Mouse (Mus musculus) lung, embryonic 14.5 days (tissue): ENCODE results near the gene Zfp467. TPM values are rescaled to one million over a fixed set of nuclear protein-coding genes. Genes with fewer than 3 reads are reported as not detected.

ENCODE experiments used
- ATAC-seq: fragments of 200-750 bp; cut with Nextera tagmentation; 2 replicates; pipeline ENCODE4 v1.8.0; 2017; ENCODE audit warnings: mild to moderate bottlenecking, moderate TSS enrichment, moderate library complexity; ENCODE audit not compliant: insufficient read depth
- DNase-seq: peaks from one replicate; pipeline ENCODE4 v3.0.0-alpha.2; 2015
- H3K27ac ChIP-seq: fragments of 300-500 bp; sonication (generic); 2 replicates; pipeline ENCODE4 v1.5.1; 2014; ENCODE audit warnings: low read depth, mild to moderate bottlenecking, moderate library complexity
- H3K27me3 ChIP-seq: fragments of 300-500 bp; sonication (generic); 2 replicates; pipeline ENCODE4 v1.6.1; 2014; ENCODE audit warnings: low read length, control low read depth; ENCODE audit not compliant: insufficient read depth
- H3K36me3 ChIP-seq: fragments of 300-500 bp; sonication (generic); 2 replicates; pipeline ENCODE4 v1.6.1; 2014; ENCODE audit warnings: control low read depth; ENCODE audit not compliant: insufficient read depth
- H3K4me1 ChIP-seq: fragments of 300-500 bp; sonication (generic); 2 replicates; pipeline ENCODE4 v1.6.1; 2014; ENCODE audit warnings: antibody characterized with exemption, control low read depth; ENCODE audit not compliant: insufficient read depth
- H3K4me2 ChIP-seq: fragments of 300-500 bp; sonication (generic); 2 replicates; pipeline ENCODE4 v1.6.1; 2014; ENCODE audit warnings: mild to moderate bottlenecking
- H3K4me3 ChIP-seq: fragments of 300-500 bp; sonication (generic); 2 replicates; pipeline ENCODE4 v1.5.1; 2014; ENCODE audit warnings: low read depth, low read length
- H3K9ac ChIP-seq: fragments of 300-500 bp; sonication (generic); 2 replicates; pipeline ENCODE4 v1.6.1; 2014
- H3K9me3 ChIP-seq: fragments of 300-500 bp; sonication (generic); 2 replicates; pipeline ENCODE4 v1.6.1; 2016; ENCODE audit warnings: low read depth, low read length, control low read depth
- CTCF ChIP-seq: IDR thresholded peaks from 2 replicates; pipeline ENCODE4 v1.5.1; 2016; ENCODE audit warnings: antibody characterized with exemption, low read depth
- WGBS: fragments of 180-500 bp; shearing (Covaris S2); extraction: QIAGEN DNeasy Blood & Tissue Kit; methylation state at CpG from one replicate; pipeline ENCODE4 v1.1.7; 2014; 5-methylcytosine and 5-hydroxymethylcytosine counted together
- polyA plus RNA-seq: library from polyadenylated mRNA; unstranded; fragments of >200 nt; fragmentation: Nextera tagmentation; extraction: Ambion mirVana; gene quantifications from 2 replicates; pipeline ENCODE4 v1.2.1, GENCODE M21; 2014

Zfp467 gene
- polyA plus RNA-seq, result 20.7 TPM in 2 replicates

- Histone ChIP-seq H3K9me3 (no peaks in the 10 kb centered on the region), H3K36me3 (peaks cover 21% of the 10 kb centered on the region), H3K4me1 (peaks cover 15% of the 10 kb centered on the region; the same call in 1 of the 2 replicates), H3K4me3 (peak within 1 kb of the TSS; percentile 84), H3K4me2 (peak within 1 kb of the TSS; percentile 86), H3K9ac (peak within 1 kb of the TSS; percentile 87), H3K27me3 (no peaks in the 10 kb centered on the region), H3K27ac (peak within 1 kb of the TSS; percentile 96)
- peak; percentile 65 for DNase-seq
- TF ChIP-seq CTCF, result no peak
- WGBS, result under 1% methylated on average over 65 of the region's 65 CpGs
- peak; percentile 32; the same call in 1 of the 2 replicates for ATAC-seq
Observed at GRCm38 (mm10) chr6:48445181-48446101, at the start of gene Zfp467. Gene Zfp467 (minus strand): TSS chr6:48445825.

GRCm38 (mm10) chr6:48493136-48493730, 47.6 kb upstream of the Zfp467 start:
- Histone ChIP-seq H3K4me2 (no peak overlapping the region), H3K36me3 (no peaks in the 10 kb centered on the region), H3K9me3 (no peaks in the 10 kb centered on the region), H3K27me3 (0 out of 2 replicates have a peak, but pooled peaks cover 3% of the 10 kb centered on the region), H3K4me3 (no peak overlapping the region), H3K9ac (no peak overlapping the region), H3K4me1 (no peaks in the 10 kb centered on the region), H3K27ac (no peak overlapping the region)
- no peak for DNase-seq
- no peak for ATAC-seq
- TF ChIP-seq CTCF, result no peak
- 25% methylated on average over 8 of the region's 8 CpGs for WGBS

GRCm38 (mm10) chr6:48491361-48491760, 45.7 kb upstream of the Zfp467 start:
- Histone ChIP-seq H3K4me1 (no peaks in the 10 kb centered on the region), H3K9ac (no peak overlapping the region), H3K4me2 (no peak overlapping the region), H3K36me3 (no peaks in the 10 kb centered on the region), H3K4me3 (no peak overlapping the region), H3K9me3 (no peaks in the 10 kb centered on the region), H3K27ac (no peak overlapping the region), H3K27me3 (0 out of 2 replicates have a peak, but pooled peaks cover 3% of the 10 kb centered on the region)
- DNase-seq, result no peak
- TF ChIP-seq CTCF, result no peak
- ATAC-seq, result no peak
- 54% methylated on average over 9 of the region's 9 CpGs for WGBS

GRCm38 (mm10) chr6:48489741-48490140, 44.1 kb upstream of the Zfp467 start:
- Histone ChIP-seq H3K27me3 (0 out of 2 replicates have a peak, but pooled peaks cover 3% of the 10 kb centered on the region), H3K27ac (no peak overlapping the region), H3K4me2 (no peak overlapping the region), H3K4me1 (no peaks in the 10 kb centered on the region), H3K9me3 (no peaks in the 10 kb centered on the region), H3K9ac (no peak overlapping the region), H3K36me3 (no peaks in the 10 kb centered on the region), H3K4me3 (no peak overlapping the region)
- ATAC-seq (no peak), DNase-seq (no peak)
- no peak for TF ChIP-seq CTCF
- WGBS, result 95% methylated on average over 3 of the region's 3 CpGs

- peak overlapping the region; percentile 21; the same call in 1 of the 2 replicates for H3K4me3 ChIP-seq
- ATAC-seq, result peak; percentile 55; the same call in 1 of the 2 replicates
- H3K27ac ChIP-seq, result 0 out of 2 replicates have a peak overlapping the region, but pooled peaks have one; percentile 24
- WGBS, result 9% methylated on average over 25 of the region's 25 CpGs
- no peak for TF ChIP-seq CTCF
- no peaks in the 10 kb centered on the region for H3K36me3 ChIP-seq
- H3K27me3 ChIP-seq, result 0 out of 2 replicates have a peak, but pooled peaks cover 3% of the 10 kb centered on the region
- H3K4me2 ChIP-seq, result peak overlapping the region; percentile 56
- H3K9me3 ChIP-seq, result no peaks in the 10 kb centered on the region
- DNase-seq, result peak; percentile 34
- H3K9ac ChIP-seq, result peak overlapping the region; percentile 42; the same call in 1 of the 2 replicates
- H3K4me1 ChIP-seq, result no peaks in the 10 kb centered on the region
Observed at GRCm38 (mm10) chr6:48487747-48488725, 42.4 kb upstream of the Zfp467 start.

- Histone ChIP-seq H3K36me3 (no peaks in the 10 kb centered on the region), H3K4me2 (no peak overlapping the region), H3K27ac (no peak overlapping the region), H3K4me3 (no peak overlapping the region), H3K4me1 (no peaks in the 10 kb centered on the region), H3K9ac (no peak overlapping the region), H3K27me3 (no peaks in the 10 kb centered on the region), H3K9me3 (no peaks in the 10 kb centered on the region)
- 82% methylated on average over 5 of the region's 5 CpGs for WGBS
- no peak for DNase-seq
- no peak for ATAC-seq
- TF ChIP-seq CTCF, result no peak
Observed at GRCm38 (mm10) chr6:48482501-48482900, 36.9 kb upstream of the Zfp467 start.
